11 mouse cellular contexts compared by ENCODE assay signal in the genomic region with DNA sequence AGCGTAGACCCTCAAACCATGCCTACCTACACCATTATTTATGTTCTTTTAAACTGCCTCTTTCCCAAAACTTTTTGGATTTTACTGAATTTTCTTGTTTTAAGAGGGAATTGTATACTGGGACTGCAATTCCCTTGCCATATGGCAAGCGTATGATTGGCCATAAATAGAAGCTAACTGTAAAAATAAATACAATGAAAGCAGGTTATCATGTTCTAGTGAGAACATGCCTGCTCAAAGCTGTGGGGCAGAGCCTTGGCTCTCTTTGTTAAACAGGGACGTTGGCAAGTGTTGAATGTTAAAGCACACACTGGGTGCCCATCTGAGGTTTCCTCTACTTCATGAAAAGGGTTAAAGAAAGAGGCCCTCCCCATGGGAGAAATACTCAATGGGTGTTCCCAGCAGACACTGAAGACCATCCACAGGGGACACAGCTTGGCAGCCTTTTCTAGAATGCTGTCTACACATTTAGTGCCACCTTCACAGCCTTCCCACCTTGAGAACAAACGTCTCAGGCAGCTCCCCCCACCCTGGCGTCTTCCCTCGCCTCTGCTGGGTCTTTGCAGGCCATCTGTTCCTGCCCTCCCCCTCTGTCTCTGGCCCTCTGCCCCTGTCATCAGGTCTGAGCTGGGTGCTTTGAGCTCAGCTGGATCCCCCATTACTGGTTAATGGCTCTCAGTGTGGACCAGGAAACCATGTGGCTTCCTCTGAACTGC.
A peak's percentile ranks its signal among the peaks of the same experiment; 100 is the strongest.
DNase-seq lines count a peak whose midpoint lies in the region; ATAC-seq and TF ChIP-seq lines count a peak whose summit lies in the region.
"Had no signal": no experiment of that assay in that cellular context is flagged by ENCODE, and none has a peak within 500 bp of the region (broad histone marks: within the 10 kb centered on the region; RNA-seq: fewer than 3 reads in every experiment).

No protein-coding gene starts in this region.

- intact Hi-C loops in left cerebral cortex, postnatal 25 days (cut with DNase I) = loop anchor here (1.0 to 10.0 kb wide), 3 partner anchors 29 to 437 kb away; no protein-coding TSS in a partner anchor

- no peaks in the 10 kb centered on the region for H3K36me3 ChIP-seq in midbrain, embryonic 10.5 days
- no peaks in the 10 kb centered on the region for H3K36me3 ChIP-seq in midbrain, postnatal 0 days (ENCODE audit: insufficient read depth, low read length)
- no peaks in the 10 kb centered on the region for H3K36me3 ChIP-seq in forebrain, embryonic 13.5 days (ENCODE audit: poor library complexity, severe bottlenecking)
- no peaks in the 10 kb centered on the region for H3K36me3 ChIP-seq in kidney, embryonic 15.5 days
- H3K36me3 ChIP-seq: G1E; liver, embryonic 15.5 days had no signal

- peaks cover 95% of the 10 kb centered on the region for H3K27me3 ChIP-seq in midbrain, embryonic 10.5 days (ENCODE audit: low read depth, poor library complexity, severe bottlenecking)
- no peaks in the 10 kb centered on the region for H3K27me3 ChIP-seq in midbrain, postnatal 0 days (ENCODE audit: insufficient read depth, low read length)
- peaks cover 28% of the 10 kb centered on the region for H3K27me3 ChIP-seq in forebrain, embryonic 13.5 days
- H3K27me3 ChIP-seq in kidney, embryonic 15.5 days = no peaks in the 10 kb centered on the region
- H3K27me3 ChIP-seq: liver, embryonic 15.5 days had no signal

- no peak overlapping the region for H3K4me2 ChIP-seq in midbrain, postnatal 0 days (ENCODE audit: low read depth, low read length, poor library complexity, severe bottlenecking)
- no peak overlapping the region for H3K4me2 ChIP-seq in forebrain, embryonic 13.5 days
- no peak overlapping the region for H3K4me2 ChIP-seq in kidney, embryonic 15.5 days
- H3K4me2 ChIP-seq: liver, embryonic 15.5 days had no signal

- no peaks in the 10 kb centered on the region for H3K9me3 ChIP-seq in midbrain, embryonic 10.5 days (replicated peaks)
- no peaks in the 10 kb centered on the region for H3K9me3 ChIP-seq in midbrain, postnatal 0 days (ENCODE audit: low read length)
- H3K9me3 ChIP-seq in forebrain, embryonic 13.5 days (replicated peaks) = no peaks in the 10 kb centered on the region
- no peaks in the 10 kb centered on the region for H3K9me3 ChIP-seq in kidney, embryonic 15.5 days (replicated peaks)
- H3K9me3 ChIP-seq: liver, embryonic 15.5 days had no signal

- TF ChIP-seq CTCF in midbrain, postnatal 0 days (IDR thresholded peaks at IDR 0.05) = no peak

- ATAC-seq in midbrain, postnatal 0 days (ENCODE audit: low FRiP score) = no peak
- ATAC-seq in forebrain, embryonic 13.5 days = peak; percentile 84
- no peak for ATAC-seq in kidney, embryonic 15.5 days (replicated peaks; ENCODE audit: low FRiP score)

- 33% methylated on average over 6 of the region's 6 CpGs for WGBS in midbrain, embryonic 10.5 days
- WGBS in midbrain, postnatal 0 days = 39% methylated on average over 6 of the region's 6 CpGs
- WGBS in forebrain, embryonic 13.5 days = 36% methylated on average over 6 of the region's 6 CpGs
- 34% methylated on average over 6 of the region's 6 CpGs for WGBS in kidney, embryonic 15.5 days

- no peak for DNase-seq in midbrain, embryonic 10.5 days (ENCODE audit: low spot score)
- no peak for DNase-seq in midbrain, postnatal 0 days (ENCODE audit: low spot score)
- peak; percentile 42 to 83 for DNase-seq in left cerebral cortex, postnatal 25 days (ENCODE audit: low spot score in 2 of 2)
- peak; percentile 49 for DNase-seq in retina, embryonic 14.5 days (ENCODE audit: low spot score)
- DNase-seq in adrenal gland, postnatal 25 days = no peak
- DNase-seq in liver = no peak
- DNase-seq: gastrocnemius, adult 2 months had no signal

- peaks cover 99% of the 10 kb centered on the region for H3K4me1 ChIP-seq in midbrain, embryonic 10.5 days
- peaks cover 8% of the 10 kb centered on the region for H3K4me1 ChIP-seq in midbrain, postnatal 0 days (ENCODE audit: insufficient read depth, low read length)
- peaks cover 76% of the 10 kb centered on the region for H3K4me1 ChIP-seq in forebrain, embryonic 13.5 days
- peaks cover 57% of the 10 kb centered on the region for H3K4me1 ChIP-seq in kidney, embryonic 15.5 days
- H3K4me1 ChIP-seq: liver, embryonic 15.5 days had no signal

- H3K4me3 ChIP-seq in midbrain, embryonic 10.5 days = no peak overlapping the region
- no peak overlapping the region for H3K4me3 ChIP-seq in midbrain, postnatal 0 days (ENCODE audit: low read depth, low read length)
- no peak overlapping the region for H3K4me3 ChIP-seq in forebrain, embryonic 13.5 days
- H3K4me3 ChIP-seq in kidney, embryonic 15.5 days (replicated peaks) = no peak overlapping the region
- H3K4me3 ChIP-seq: gastrocnemius, adult 2 months; liver, embryonic 15.5 days had no signal

- no peak overlapping the region for H3K9ac ChIP-seq in midbrain, postnatal 0 days (replicated peaks; ENCODE audit: low read length, poor library complexity, severe bottlenecking)
- no peak overlapping the region for H3K9ac ChIP-seq in forebrain, embryonic 13.5 days
- no peak overlapping the region for H3K9ac ChIP-seq in kidney, embryonic 15.5 days
- H3K9ac ChIP-seq: liver, embryonic 15.5 days had no signal

- peak overlapping the region; percentile 78 for H3K27ac ChIP-seq in midbrain, embryonic 10.5 days (replicated peaks)
- H3K27ac ChIP-seq in midbrain, postnatal 0 days (ENCODE audit: low read depth, low read length) = no peak overlapping the region
- H3K27ac ChIP-seq in forebrain, embryonic 13.5 days = peak overlapping the region; percentile 76
- H3K27ac ChIP-seq in kidney, embryonic 15.5 days = no peak overlapping the region
- H3K27ac ChIP-seq: gastrocnemius, adult 2 months; liver, embryonic 15.5 days had no signal

Comparison
In these comparisons a context has a peak if more than half of its experiments do, and no peak if none do; other contexts are left out.
1. H3K27ac ChIP-seq: peak in midbrain, embryonic 10.5 days (single experiment) and forebrain, embryonic 13.5 days (single experiment); none in midbrain, postnatal 0 days (single experiment) and kidney, embryonic 15.5 days (single experiment).
2. DNase-seq: peak in left cerebral cortex, postnatal 25 days (2 of 2) and retina, embryonic 14.5 days (single experiment); none in midbrain, embryonic 10.5 days (single experiment), midbrain, postnatal 0 days (single experiment), adrenal gland, postnatal 25 days (single experiment) and liver (single experiment).